Mouse (Mus musculus): ENCODE results near the gene Pon3. TPM values are rescaled to one million over a fixed set of nuclear protein-coding genes. Genes with fewer than 3 reads are reported as not detected.

Pon3 gene
- total and polyA plus RNA-seq, 2 experiments from 2014 or later, result 0.99 to 3.0 TPM

GRCm38 (mm10) chr6:5193693-5194092 is 62.4 kb downstream of the Pon3 start, which contains the start of gene Pon1:
Gene Pon1, minus strand, starts transcription at chr6:5193946.
- H3K27ac ChIP-seq (ENCODE audit: low read depth, low read length), result no peak within 1 kb of the TSS
- no peaks in the 10 kb centered on the region for H3K9me3 ChIP-seq (ENCODE audit: low read length)
- H3K4me3 ChIP-seq (ENCODE audit: low read depth, low read length), result no peak within 1 kb of the TSS
- 44% methylated on average over 5 of the region's 5 CpGs for WGBS
- TF ChIP-seq CTCF (IDR thresholded peaks at IDR 0.05), result no peak
- H3K4me2 ChIP-seq (ENCODE audit: low read depth, low read length, poor library complexity, severe bottlenecking), result no peak within 1 kb of the TSS
- DNase-seq (ENCODE audit: low spot score), result no peak
- H3K4me1 ChIP-seq (ENCODE audit: insufficient read depth, low read length), result no peaks in the 10 kb centered on the region
- ATAC-seq (ENCODE audit: low FRiP score), result no peak
- H3K36me3 ChIP-seq (ENCODE audit: insufficient read depth, low read length), result no peaks in the 10 kb centered on the region
- H3K9ac ChIP-seq (replicated peaks; ENCODE audit: low read length, poor library complexity, severe bottlenecking), result no peak within 1 kb of the TSS
- no peaks in the 10 kb centered on the region for H3K27me3 ChIP-seq (ENCODE audit: insufficient read depth, low read length)

- WGBS, result 84% methylated on average over 4 of the region's 4 CpGs
- Histone ChIP-seq H3K9me3 (ENCODE audit: low read length) (no peaks in the 10 kb centered on the region), H3K27me3 (ENCODE audit: insufficient read depth, low read length) (no peaks in the 10 kb centered on the region), H3K4me3 (ENCODE audit: low read depth, low read length) (no peak overlapping the region), H3K4me1 (ENCODE audit: insufficient read depth, low read length) (no peaks in the 10 kb centered on the region), H3K9ac (replicated peaks; ENCODE audit: low read length, poor library complexity, severe bottlenecking) (no peak overlapping the region), H3K4me2 (ENCODE audit: low read depth, low read length, poor library complexity, severe bottlenecking) (no peak overlapping the region), H3K27ac (ENCODE audit: low read depth, low read length) (no peak overlapping the region), H3K36me3 (ENCODE audit: insufficient read depth, low read length) (no peaks in the 10 kb centered on the region)
- ATAC-seq (ENCODE audit: low FRiP score), result no peak
- no peak for DNase-seq (ENCODE audit: low spot score)
- TF ChIP-seq CTCF (IDR thresholded peaks at IDR 0.05), result no peak
These were observed 65.3 kb downstream of the Pon3 start for GRCm38 (mm10) chr6:5190761-5191160.

- no peak overlapping the region for H3K4me2 ChIP-seq (ENCODE audit: low read depth, low read length, poor library complexity, severe bottlenecking)
- H3K9ac ChIP-seq (replicated peaks; ENCODE audit: low read length, poor library complexity, severe bottlenecking), result no peak overlapping the region
- H3K27ac ChIP-seq (ENCODE audit: low read depth, low read length), result no peak overlapping the region
- no peak for ATAC-seq (ENCODE audit: low FRiP score)
- no peaks in the 10 kb centered on the region for H3K36me3 ChIP-seq (ENCODE audit: insufficient read depth, low read length)
- H3K4me1 ChIP-seq (ENCODE audit: insufficient read depth, low read length), result no peaks in the 10 kb centered on the region
- DNase-seq (ENCODE audit: low spot score), result no peak
- 54% methylated on average over 4 of the region's 4 CpGs for WGBS
- no peak overlapping the region for H3K4me3 ChIP-seq (ENCODE audit: low read depth, low read length)
- TF ChIP-seq CTCF (IDR thresholded peaks at IDR 0.05), result no peak
- H3K9me3 ChIP-seq (ENCODE audit: low read length), result no peaks in the 10 kb centered on the region
- H3K27me3 ChIP-seq (ENCODE audit: insufficient read depth, low read length), result no peaks in the 10 kb centered on the region
These were observed 66.6 kb downstream of the Pon3 start for GRCm38 (mm10) chr6:5189507-5189906.

GRCm38 (mm10) chr6:5188938-5189337 is 67.1 kb downstream of the Pon3 start:
- H3K4me3 ChIP-seq (ENCODE audit: low read depth, low read length), result no peak overlapping the region
- no peaks in the 10 kb centered on the region for H3K27me3 ChIP-seq (ENCODE audit: insufficient read depth, low read length)
- TF ChIP-seq CTCF (IDR thresholded peaks at IDR 0.05), result no peak
- no peak overlapping the region for H3K27ac ChIP-seq (ENCODE audit: low read depth, low read length)
- no peak for ATAC-seq (ENCODE audit: low FRiP score)
- H3K36me3 ChIP-seq (ENCODE audit: insufficient read depth, low read length), result no peaks in the 10 kb centered on the region
- H3K9me3 ChIP-seq (ENCODE audit: low read length), result no peaks in the 10 kb centered on the region
- H3K9ac ChIP-seq (replicated peaks; ENCODE audit: low read length, poor library complexity, severe bottlenecking), result no peak overlapping the region
- H3K4me1 ChIP-seq (ENCODE audit: insufficient read depth, low read length), result no peaks in the 10 kb centered on the region
- H3K4me2 ChIP-seq (ENCODE audit: low read depth, low read length, poor library complexity, severe bottlenecking), result no peak overlapping the region
- DNase-seq (ENCODE audit: low spot score), result no peak
- 84% methylated on average over 6 of the region's 6 CpGs for WGBS

GRCm38 (mm10) chr6:5188036-5188435 is 68.0 kb downstream of the Pon3 start:
- Histone ChIP-seq H3K27me3 (ENCODE audit: insufficient read depth, low read length) (no peaks in the 10 kb centered on the region), H3K27ac (ENCODE audit: low read depth, low read length) (no peak overlapping the region), H3K4me1 (ENCODE audit: insufficient read depth, low read length) (no peaks in the 10 kb centered on the region), H3K4me3 (ENCODE audit: low read depth, low read length) (no peak overlapping the region), H3K36me3 (ENCODE audit: insufficient read depth, low read length) (no peaks in the 10 kb centered on the region), H3K9me3 (ENCODE audit: low read length) (no peaks in the 10 kb centered on the region), H3K4me2 (ENCODE audit: low read depth, low read length, poor library complexity, severe bottlenecking) (no peak overlapping the region), H3K9ac (replicated peaks; ENCODE audit: low read length, poor library complexity, severe bottlenecking) (no peak overlapping the region)
- no peak for TF ChIP-seq CTCF (IDR thresholded peaks at IDR 0.05)
- ATAC-seq (ENCODE audit: low FRiP score), result no peak
- WGBS, result 85% methylated on average over 5 of the region's 5 CpGs
- DNase-seq (ENCODE audit: low spot score), result no peak

- ATAC-seq (ENCODE audit: low FRiP score), result peak; percentile 29; the same call in 1 of the 2 replicates
- H3K27ac ChIP-seq (ENCODE audit: low read depth, low read length), result no peak overlapping the region
- no peak for DNase-seq (ENCODE audit: low spot score)
- WGBS, result 64% methylated on average over 6 of the region's 6 CpGs
- H3K27me3 ChIP-seq (ENCODE audit: insufficient read depth, low read length), result no peaks in the 10 kb centered on the region
- no peak overlapping the region for H3K9ac ChIP-seq (replicated peaks; ENCODE audit: low read length, poor library complexity, severe bottlenecking)
- no peak overlapping the region for H3K4me2 ChIP-seq (ENCODE audit: low read depth, low read length, poor library complexity, severe bottlenecking)
- no peaks in the 10 kb centered on the region for H3K9me3 ChIP-seq (ENCODE audit: low read length)
- H3K36me3 ChIP-seq (ENCODE audit: insufficient read depth, low read length), result no peaks in the 10 kb centered on the region
- TF ChIP-seq CTCF (IDR thresholded peaks at IDR 0.05), result no peak
- H3K4me1 ChIP-seq (ENCODE audit: insufficient read depth, low read length), result no peaks in the 10 kb centered on the region
- H3K4me3 ChIP-seq (ENCODE audit: low read depth, low read length), result no peak overlapping the region
These were observed 68.5 kb downstream of the Pon3 start for GRCm38 (mm10) chr6:5187586-5187985.
